Comparison of ENCODE assay signal across 16 mouse cellular contexts in the genomic region with DNA sequence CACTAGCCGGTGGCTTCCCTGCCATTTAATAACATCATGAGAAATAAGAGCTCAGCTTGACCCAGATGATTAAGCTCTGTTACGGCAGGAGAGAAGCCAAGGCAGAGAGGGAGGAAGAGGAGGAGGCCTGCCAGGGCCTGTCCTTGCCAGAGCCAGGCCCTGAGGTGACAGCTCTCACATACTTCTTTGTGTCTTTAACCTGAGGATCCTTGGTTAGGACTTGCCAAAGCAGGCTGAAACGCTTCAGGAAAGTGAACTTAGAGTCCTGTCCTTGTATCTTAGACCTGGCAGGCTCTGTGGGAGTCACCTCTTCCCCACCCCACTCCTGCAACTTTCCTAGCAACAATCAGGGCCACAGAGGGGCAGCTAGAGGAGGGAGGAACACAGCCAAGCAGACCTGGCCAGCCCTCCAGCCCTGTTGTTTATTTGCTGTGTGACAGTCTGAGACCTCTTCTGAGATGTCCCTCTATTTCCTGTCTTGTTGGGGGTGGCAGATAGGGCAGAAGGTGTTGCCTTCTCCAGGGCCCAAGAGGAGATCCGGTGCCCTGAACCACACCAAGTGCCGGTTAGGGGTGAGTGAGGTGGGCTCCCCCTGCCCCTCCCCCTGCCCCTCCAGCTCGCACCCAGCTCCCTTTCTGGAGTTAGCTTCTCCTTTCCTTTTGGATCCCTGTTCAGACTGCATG. TPM values are rescaled to one million over a fixed set of nuclear protein-coding genes. Genes with fewer than 3 reads are reported as not detected.
DNase-seq lines count a peak whose midpoint lies in the region; ATAC-seq lines count a peak whose summit lies in the region.
"Had no signal": no experiment of that assay in that cellular context is flagged by ENCODE, and none has a peak within 500 bp of the region (broad histone marks: within the 10 kb centered on the region; RNA-seq: fewer than 3 reads in every experiment).

No protein-coding gene starts in this region.

- H3K9ac ChIP-seq in limb, embryonic 13.5 days: no peak overlapping the region
- 0 out of 2 replicates have a peak overlapping the region, but pooled peaks have one; percentile 27 for H3K9ac ChIP-seq in embryonic facial prominence, embryonic 13.5 days
- no peak overlapping the region for H3K9ac ChIP-seq in midbrain, embryonic 15.5 days

- H3K4me1 ChIP-seq in limb, embryonic 13.5 days: peaks cover 4% of the 10 kb centered on the region; the same call in 1 of the 2 replicates
- H3K4me1 ChIP-seq in limb, embryonic 10.5 days: peaks cover 2% of the 10 kb centered on the region; the same call in 1 of the 2 replicates
- no peaks in the 10 kb centered on the region for H3K4me1 ChIP-seq in embryonic facial prominence, embryonic 13.5 days
- H3K4me1 ChIP-seq in midbrain, embryonic 15.5 days: no peaks in the 10 kb centered on the region

- no peaks in the 10 kb centered on the region for H3K9me3 ChIP-seq in limb, embryonic 13.5 days
- H3K9me3 ChIP-seq in limb, embryonic 10.5 days (replicated peaks): no peaks in the 10 kb centered on the region
- H3K9me3 ChIP-seq in embryonic facial prominence, embryonic 13.5 days: no peaks in the 10 kb centered on the region
- H3K9me3 ChIP-seq in midbrain, embryonic 15.5 days: no peaks in the 10 kb centered on the region

- DNase-seq in limb, embryonic 10.5 days (ENCODE audit: low spot score): no peak
- peak; percentile 50 for DNase-seq in CD4-positive, CD25-positive, alpha-beta regulatory T cell, adult 2 months (ENCODE audit: low read depth, low spot score)
- DNase-seq in natural killer cell, adult 2 months (ENCODE audit: low spot score in 2 of 2): peak; percentile 63 to 82
- no peak for DNase-seq in kidney, postnatal 36 days
- no peak for DNase-seq in frontal cortex, postnatal 36 days (ENCODE audit: low spot score in 2 of 2)
- DNase-seq: adrenal gland, postnatal 10 days; cerebellum, postnatal 36 days; heart, adult 2 months; lung, adult 2 months; right cerebral cortex, postnatal 14 days; thymus, adult 18-20 months had no signal

- no peak for ATAC-seq in limb, embryonic 13.5 days (ENCODE audit: low FRiP score, low read depth)
- no peak for ATAC-seq in embryonic facial prominence, embryonic 13.5 days (ENCODE audit: insufficient number of reproducible peaks, insufficient read depth, low FRiP score, low TSS enrichment, low read depth)
- ATAC-seq in midbrain, embryonic 15.5 days (replicated peaks): no peak
- ATAC-seq: intestine, embryonic 16.5 days had no signal

- no peak overlapping the region for H3K4me2 ChIP-seq in limb, embryonic 13.5 days (replicated peaks)
- H3K4me2 ChIP-seq in embryonic facial prominence, embryonic 13.5 days: no peak overlapping the region
- H3K4me2 ChIP-seq in midbrain, embryonic 15.5 days: no peak overlapping the region

- H3K27me3 ChIP-seq in limb, embryonic 13.5 days: no peaks in the 10 kb centered on the region
- peaks cover 7% of the 10 kb centered on the region; the same call in 1 of the 2 replicates for H3K27me3 ChIP-seq in limb, embryonic 10.5 days (ENCODE audit: low read depth, poor library complexity, severe bottlenecking)
- no peaks in the 10 kb centered on the region for H3K27me3 ChIP-seq in embryonic facial prominence, embryonic 13.5 days
- no peaks in the 10 kb centered on the region for H3K27me3 ChIP-seq in midbrain, embryonic 15.5 days (replicated peaks)

- WGBS in limb, embryonic 13.5 days: 76% methylated on average over 6 of the region's 6 CpGs
- WGBS in limb, embryonic 10.5 days: 79% methylated on average over 6 of the region's 6 CpGs
- 71% methylated on average over 6 of the region's 6 CpGs for WGBS in embryonic facial prominence, embryonic 13.5 days
- WGBS in midbrain, embryonic 15.5 days: 94% methylated on average over 6 of the region's 6 CpGs

- 0 out of 2 replicates have a peak overlapping the region, but pooled peaks have one; percentile 28 for H3K27ac ChIP-seq in limb, embryonic 13.5 days
- H3K27ac ChIP-seq in limb, embryonic 10.5 days: no peak overlapping the region
- peak overlapping the region; percentile 29 for H3K27ac ChIP-seq in embryonic facial prominence, embryonic 13.5 days
- no peak overlapping the region for H3K27ac ChIP-seq in midbrain, embryonic 15.5 days
- H3K27ac ChIP-seq: heart, adult 2 months had no signal

- peaks cover 4% of the 10 kb centered on the region; the same call in 1 of the 2 replicates for H3K36me3 ChIP-seq in limb, embryonic 13.5 days
- no peaks in the 10 kb centered on the region for H3K36me3 ChIP-seq in limb, embryonic 10.5 days
- no peaks in the 10 kb centered on the region for H3K36me3 ChIP-seq in embryonic facial prominence, embryonic 13.5 days
- no peaks in the 10 kb centered on the region for H3K36me3 ChIP-seq in midbrain, embryonic 15.5 days (replicated peaks)

- H3K4me3 ChIP-seq in limb, embryonic 13.5 days: no peak overlapping the region
- no peak overlapping the region for H3K4me3 ChIP-seq in limb, embryonic 10.5 days
- H3K4me3 ChIP-seq in embryonic facial prominence, embryonic 13.5 days: no peak overlapping the region
- H3K4me3 ChIP-seq in midbrain, embryonic 15.5 days: no peak overlapping the region
- H3K4me3 ChIP-seq: erythroblast, embryonic 14.5 days; heart, adult 2 months had no signal

RNA-seq across cellular contexts. Expression of gene Apobec3, which starts 8.5 kb away (rescaled TPM):
- 13.5 and 14.1 TPM in 2 replicates for polyA plus RNA-seq in limb, embryonic 13.5 days (2015; fragmentation: Nextera tagmentation; extraction: Ambion mirVana)
- polyA plus RNA-seq in limb, embryonic 10.5 days (2016; fragmentation: Nextera tagmentation; extraction: Ambion mirVana): 5.9 and 9.4 TPM in 2 replicates
- 11.0 and 13.1 TPM in 2 replicates for polyA plus RNA-seq in embryonic facial prominence, embryonic 13.5 days (2015; fragmentation: Nextera tagmentation; extraction: Ambion mirVana)
- 3.5 and 4.0 TPM in 2 replicates for polyA plus RNA-seq in midbrain, embryonic 15.5 days (2015; fragmentation: Nextera tagmentation; extraction: Ambion mirVana)

Comparison
In these comparisons a context has a peak if more than half of its experiments do, and no peak if none do; other contexts are left out.
1. H3K27ac ChIP-seq: peak in limb, embryonic 13.5 days (single experiment) and embryonic facial prominence, embryonic 13.5 days (single experiment); none in limb, embryonic 10.5 days (single experiment) and midbrain, embryonic 15.5 days (single experiment).
2. DNase-seq: peak in CD4-positive, CD25-positive, alpha-beta regulatory T cell, adult 2 months (single experiment) and natural killer cell, adult 2 months (2 of 2); none in limb, embryonic 10.5 days (single experiment), kidney, postnatal 36 days (0 of 2) and frontal cortex, postnatal 36 days (0 of 2).